Mouse (Mus musculus) spleen, embryonic (tissue): Measurements from ENCODE around the gene Smyd3.

Source experiments
- CTCF ChIA-PET: fragments of 350-600 bp; sonication (Branson Sonifier 250); formaldehyde crosslinking; loops from one replicate; lab custom pipeline; 2022; lab: Charles Lee

Smyd3 gene

DNA sequence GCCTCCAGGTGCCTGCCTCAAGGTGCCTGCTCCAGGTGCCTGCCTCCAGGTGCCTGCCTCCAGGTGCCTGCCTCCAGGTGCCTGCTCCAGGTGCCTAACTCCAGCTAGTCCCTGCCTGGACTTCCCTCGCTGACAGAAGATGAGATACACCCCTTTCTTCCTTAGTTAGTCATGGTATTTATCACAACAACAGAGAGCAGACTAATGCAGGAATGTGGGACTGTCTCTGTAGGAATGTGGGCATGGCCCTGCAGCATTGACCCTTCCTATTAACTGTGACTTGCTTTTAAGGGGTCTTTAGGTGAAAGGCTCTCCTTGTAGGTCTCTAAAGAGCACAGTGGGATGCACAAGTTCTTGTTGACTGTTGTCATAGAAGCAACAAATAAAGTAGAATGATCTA, 445.4 kb downstream of the Smyd3 start:
- CTCF ChIA-PET, result interaction anchor here (0.6 kb wide), 1 partner anchor 140 kb away, joined by 3 read pairs; no protein-coding TSS in a partner anchor

- CTCF ChIA-PET, result no interaction called here
These were observed 448.9 kb downstream of the Smyd3 start for GRCm38 (mm10) chr1:179068990-179069389.

GRCm38 (mm10) chr1:179065294-179065601, 452.6 kb downstream of the Smyd3 start:
- CTCF ChIA-PET, result no interaction called here

DNA sequence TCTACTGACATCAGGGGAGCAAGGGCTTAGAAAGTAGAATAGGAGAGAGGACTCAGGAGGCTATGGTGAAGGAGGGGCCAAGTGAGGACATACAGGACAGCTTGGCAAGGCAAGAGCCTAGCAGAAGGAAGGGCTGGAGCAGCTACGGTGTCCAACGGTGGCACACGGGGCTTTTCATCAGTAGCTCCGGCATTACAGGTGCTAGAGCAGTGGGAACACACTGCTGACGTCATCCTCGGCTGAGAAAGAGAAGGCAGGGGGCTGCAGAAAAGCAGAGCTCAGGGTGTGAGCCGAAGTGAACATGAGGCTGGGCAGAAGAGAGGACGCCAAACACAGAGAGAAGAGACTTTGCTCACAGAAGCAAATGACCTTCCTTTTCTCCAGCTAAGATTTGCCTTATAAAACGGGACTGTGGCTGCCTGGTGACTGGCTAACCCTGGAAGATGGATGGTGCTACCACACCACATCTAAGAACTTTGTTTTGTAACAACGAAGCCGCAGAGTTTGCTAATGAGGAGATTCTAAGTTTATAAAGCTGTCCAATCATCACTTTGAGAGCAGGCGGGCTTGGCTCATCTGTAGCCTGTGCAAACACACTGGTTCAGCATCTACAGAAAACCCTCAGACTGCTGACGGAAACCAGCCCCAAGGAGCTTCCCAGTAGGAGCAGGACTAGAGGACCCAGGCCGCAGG, 453.1 kb downstream of the Smyd3 start:
- CTCF ChIA-PET, result no interaction called here

DNA sequence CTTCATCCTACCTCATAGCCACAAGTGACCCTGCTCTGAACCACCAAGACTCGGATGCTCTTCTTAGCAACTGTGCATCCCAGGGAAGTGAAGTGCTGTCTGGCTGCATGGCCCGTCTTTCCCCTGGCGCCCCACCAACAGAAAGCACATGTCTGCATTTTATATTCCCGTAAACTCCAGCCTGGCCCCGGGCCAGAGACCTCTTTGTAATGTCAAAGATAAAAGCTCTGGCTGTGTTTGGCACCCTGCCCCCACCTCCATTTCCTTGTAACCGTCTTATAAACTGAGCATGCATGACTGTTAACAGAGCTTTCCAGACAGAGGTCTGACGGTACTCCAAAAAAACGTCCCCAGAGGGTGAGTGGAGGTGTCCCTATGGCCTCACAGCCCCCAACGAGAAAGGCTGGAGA, 456.1 kb downstream of the Smyd3 start:
- CTCF ChIA-PET, result no interaction called here

DNA sequence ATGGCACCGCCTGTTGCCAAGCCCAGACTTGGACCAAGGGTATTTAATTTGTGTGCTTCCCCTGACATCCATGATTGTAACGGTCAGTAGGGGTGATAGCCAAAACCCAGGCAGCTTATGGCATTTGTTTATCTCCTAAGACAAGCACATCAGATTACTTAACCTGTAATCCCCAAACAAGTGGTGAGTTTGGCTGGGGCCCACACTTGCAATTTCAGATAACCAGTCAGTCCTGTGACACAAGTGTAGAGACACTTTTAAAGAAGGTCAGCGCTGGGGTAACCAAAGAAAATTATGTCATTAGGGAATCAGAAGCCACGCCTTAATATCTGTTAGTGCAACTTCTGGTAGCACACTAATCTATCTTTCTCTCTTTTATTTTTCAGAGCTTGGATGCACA, 456.8 kb downstream of the Smyd3 start:
- CTCF ChIA-PET, result no interaction called here

GRCm38 (mm10) chr1:179060113-179060955, 457.5 kb downstream of the Smyd3 start:
- CTCF ChIA-PET, result no interaction called here

DNA sequence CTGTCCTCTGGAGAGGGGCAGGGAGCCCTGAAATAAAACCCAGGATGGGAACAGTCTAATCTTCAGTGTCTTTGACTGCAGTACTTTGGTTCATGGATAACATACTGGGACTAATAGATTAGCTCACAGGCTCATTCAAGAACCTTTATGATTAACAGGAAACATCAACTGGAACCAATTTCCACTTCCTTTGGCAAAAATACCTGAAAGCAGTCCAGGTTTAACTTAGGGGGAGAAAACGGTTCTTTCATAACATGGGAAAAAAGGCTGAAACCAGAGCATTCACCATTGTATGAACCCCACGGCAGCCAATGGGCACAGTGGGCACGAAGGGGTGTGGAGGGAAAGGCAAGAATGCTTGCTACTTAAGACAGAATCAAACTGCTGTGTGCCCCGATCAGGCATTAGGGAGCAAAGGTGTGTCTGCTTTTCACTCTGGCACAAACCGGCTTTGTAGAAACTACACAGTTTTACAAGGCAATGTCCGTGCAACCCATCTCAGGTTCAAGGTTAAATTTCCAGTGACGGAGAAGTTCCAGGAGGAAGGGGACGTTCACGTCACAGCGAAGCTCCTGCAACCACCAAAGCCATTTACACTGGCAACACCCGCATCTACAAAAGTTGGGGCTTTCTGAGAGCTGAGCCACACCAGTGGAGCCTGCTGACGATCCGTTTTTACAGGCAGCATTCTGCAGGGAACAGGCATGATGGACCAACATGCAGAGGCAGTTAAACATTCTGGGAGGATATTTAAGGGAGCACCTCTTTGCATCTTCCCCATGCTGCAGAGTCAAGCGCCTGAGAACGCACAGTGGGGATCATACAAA, 458.3 kb downstream of the Smyd3 start:
- CTCF ChIA-PET, result no interaction called here

- CTCF ChIA-PET, result no interaction called here
These were observed 459.2 kb downstream of the Smyd3 start for GRCm38 (mm10) chr1:179058675-179059074.

DNA sequence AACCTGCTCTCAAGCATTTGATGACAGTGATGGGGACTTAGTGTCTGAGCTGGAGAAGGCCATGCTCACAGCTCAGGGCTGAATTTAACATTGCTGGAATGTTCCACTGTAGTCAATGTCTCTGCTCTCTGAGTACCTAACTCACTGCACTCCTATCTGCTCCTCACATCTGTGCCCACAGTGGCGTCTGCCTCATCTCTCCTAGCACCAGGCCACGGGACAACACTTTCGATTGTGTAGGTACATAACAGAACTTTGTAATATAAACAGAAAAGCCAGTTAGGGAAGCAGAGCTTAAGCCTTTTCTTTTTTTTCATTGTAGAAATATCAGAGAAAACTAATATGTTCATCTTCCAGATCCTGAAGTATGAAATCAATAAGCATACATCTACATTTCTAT, 462.1 kb downstream of the Smyd3 start:
- CTCF ChIA-PET, result no interaction called here

DNA sequence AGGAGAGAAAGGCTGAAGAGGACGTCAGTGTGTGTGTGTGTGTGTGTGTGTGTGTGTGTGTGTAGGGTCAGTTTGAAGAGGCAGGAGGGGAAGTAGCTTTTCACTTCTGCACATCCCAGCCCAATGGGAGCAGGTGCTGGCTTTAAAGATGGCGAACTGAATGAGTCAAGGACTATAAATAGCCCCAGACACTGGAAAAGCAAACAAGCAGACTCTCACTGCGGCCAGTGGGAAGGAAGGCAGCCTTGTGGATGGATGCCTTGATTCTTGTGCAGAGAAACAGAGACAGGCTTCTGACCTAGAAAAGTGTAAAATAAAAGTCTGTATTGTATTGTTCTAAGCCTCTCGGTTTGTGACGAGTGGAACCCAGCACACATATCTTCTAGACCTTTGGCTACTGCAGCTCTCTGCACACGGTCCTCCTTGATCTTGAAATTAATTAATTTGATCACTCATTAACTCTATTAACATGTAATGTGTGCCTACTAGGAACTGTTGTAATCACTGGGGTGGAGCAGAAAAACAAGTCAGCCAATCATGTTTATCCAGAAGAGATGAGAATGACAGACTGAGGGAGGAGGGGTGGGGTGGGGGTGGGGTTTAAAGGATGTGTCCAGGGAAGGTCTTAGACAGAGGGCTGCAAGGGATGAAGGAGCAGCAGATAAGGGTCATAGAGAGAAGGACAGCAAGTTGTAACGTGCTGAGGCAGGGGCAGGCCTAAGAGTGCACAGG, 463.3 kb downstream of the Smyd3 start:
- CTCF ChIA-PET, result no interaction called here

DNA sequence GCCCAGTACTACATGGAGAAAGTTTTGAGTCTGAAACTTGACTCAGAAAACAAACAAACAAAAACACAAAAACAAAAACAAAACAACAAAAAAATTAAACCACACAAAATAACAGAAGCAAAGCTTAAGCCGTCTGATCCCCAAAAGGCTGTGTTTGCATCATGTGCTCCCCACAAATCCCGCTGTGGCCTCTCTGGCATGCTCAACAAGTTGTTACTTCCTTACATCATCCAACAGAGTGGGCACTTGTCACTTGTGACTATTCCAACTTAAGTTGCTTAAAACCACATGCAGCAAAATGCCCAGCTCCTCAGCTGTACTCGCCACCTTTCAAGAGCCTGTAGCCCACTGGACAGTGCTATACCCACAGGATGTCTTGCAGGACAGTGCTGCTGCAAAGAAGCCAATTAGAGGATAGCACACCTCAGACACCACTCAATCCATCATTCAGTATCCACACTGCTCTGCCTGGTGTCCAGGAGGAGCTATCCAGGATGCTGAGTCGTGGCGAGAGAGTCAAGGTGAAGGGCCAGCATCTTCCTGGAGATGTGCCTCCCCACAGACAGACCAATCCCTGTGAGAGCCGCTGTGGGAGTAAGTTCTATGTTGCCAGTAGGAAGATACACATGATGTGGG, 465.2 kb downstream of the Smyd3 start:
- CTCF ChIA-PET, result no interaction called here

- CTCF ChIA-PET, result no interaction called here
These were observed 469.8 kb downstream of the Smyd3 start for GRCm38 (mm10) chr1:179047931-179048596.

- CTCF ChIA-PET, result no interaction called here
These were observed 471.8 kb downstream of the Smyd3 start for GRCm38 (mm10) chr1:179045856-179046714.

- CTCF ChIA-PET, result no interaction called here
These were observed 473.7 kb downstream of the Smyd3 start for GRCm38 (mm10) chr1:179044165-179044564.

GRCm38 (mm10) chr1:179043644-179044043, 474.2 kb downstream of the Smyd3 start:
- CTCF ChIA-PET, result no interaction called here

GRCm38 (mm10) chr1:179041905-179042337, 475.9 kb downstream of the Smyd3 start:
- CTCF ChIA-PET, result no interaction called here

- CTCF ChIA-PET, result no interaction called here
These were observed 476.5 kb downstream of the Smyd3 start for GRCm38 (mm10) chr1:179041231-179041904.

DNA sequence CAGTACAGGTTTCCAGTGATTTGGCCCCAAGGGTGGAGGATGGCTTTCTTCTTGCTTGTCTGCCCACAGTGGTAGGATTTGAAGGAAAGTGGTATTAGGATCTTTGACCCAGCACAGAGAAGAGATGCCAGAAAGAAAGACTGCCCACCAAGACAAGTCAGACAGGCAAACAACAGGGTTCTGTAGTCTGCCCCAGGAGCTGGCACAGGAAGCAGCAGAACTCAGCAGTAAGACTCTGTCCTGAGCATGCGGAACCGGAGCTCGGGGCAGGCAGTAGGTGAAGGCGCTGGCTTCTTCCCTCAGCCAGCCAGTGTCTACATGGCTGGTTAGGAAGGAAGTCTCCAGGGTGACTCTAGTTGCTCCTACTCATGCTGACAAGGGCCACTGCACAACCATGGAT, 479.0 kb downstream of the Smyd3 start:
- CTCF ChIA-PET, result no interaction called here
